Mouse (Mus musculus) ES-Bruce4 (cell line): ENCODE results near the gene B9d1.

ENCODE experiments used
- CTCF ChIP-seq: IDR thresholded peaks from one replicate; pipeline ENCODE4 v1.8.1; 2011; ENCODE audit warnings: low read depth, low read length
- EP300 ChIP-seq: IDR thresholded peaks from 2 replicates; pipeline ENCODE4 v1.6.1; 2011; ENCODE audit warnings: low read depth, low read length; ENCODE audit not compliant: insufficient read depth
- POLR2A ChIP-seq: IDR thresholded peaks from one replicate; pipeline ENCODE4 v1.8.1; 2011; ENCODE audit warnings: low read length; ENCODE audit not compliant: insufficient read depth

- TF ChIP-seq POLR2A: no peak
- TF ChIP-seq CTCF: no peak
- TF ChIP-seq EP300: no peak
These were observed 32.4 kb downstream of the B9d1 start for GRCm38 (mm10) chr11:61537362-61537761.
